Mouse (Mus musculus) forebrain, postnatal 0 days (tissue): ENCODE data around the gene Nr2c2. TPM values are rescaled to one million over a fixed set of nuclear protein-coding genes. Genes with fewer than 3 reads are reported as not detected.

Experiments
- ATAC-seq: fragments of 200-750 bp; cut with Nextera tagmentation; 2 replicates; pipeline ENCODE4 v1.8.0; 2017; ENCODE audit warnings: mild to moderate bottlenecking, moderate library complexity
- DNase-seq: peaks from one replicate; pipeline ENCODE4 v3.0.0-alpha.2; 2015
- H3K27ac ChIP-seq: fragments of 300-500 bp; sonication (generic); 2 replicates; pipeline ENCODE4 v1.5.1; 2014; ENCODE audit warnings: low read depth, mild to moderate bottlenecking, antibody characterized with exemption, low read length, moderate library complexity, mixed read lengths
- H3K27me3 ChIP-seq: fragments of 300-500 bp; sonication (generic); 2 replicates; pipeline ENCODE4 v1.6.1; 2014; ENCODE audit warnings: mild to moderate bottlenecking, low read length, mixed read lengths; ENCODE audit not compliant: insufficient read depth
- H3K36me3 ChIP-seq: fragments of 300-500 bp; sonication (generic); 2 replicates; pipeline ENCODE4 v1.6.1; 2014; ENCODE audit warnings: mild to moderate bottlenecking, moderate library complexity; ENCODE audit not compliant: insufficient read depth
- H3K4me1 ChIP-seq: fragments of 300-500 bp; sonication (generic); 2 replicates; pipeline ENCODE4 v1.6.1; 2014; ENCODE audit warnings: antibody characterized with exemption; ENCODE audit not compliant: insufficient read depth
- H3K4me2 ChIP-seq: fragments of 300-500 bp; sonication (generic); 2 replicates; pipeline ENCODE4 v1.6.1; 2014; ENCODE audit warnings: low read depth, mild to moderate bottlenecking, moderate library complexity
- H3K4me3 ChIP-seq: fragments of 300-500 bp; sonication (generic); 2 replicates; pipeline ENCODE4 v1.5.1; 2014; ENCODE audit warnings: low read depth, low read length, mixed read lengths
- H3K9ac ChIP-seq: fragments of 300-500 bp; sonication (generic); 2 replicates; pipeline ENCODE4 v1.6.1; 2014; ENCODE audit warnings: mild to moderate bottlenecking
- H3K9me3 ChIP-seq: fragments of 300-500 bp; sonication (generic); 2 replicates; pipeline ENCODE4 v1.6.1; 2016; ENCODE audit warnings: low read length
- CTCF ChIP-seq: sonication (generic); IDR thresholded peaks from 2 replicates; pipeline ENCODE4 v1.5.1; 2016; ENCODE audit warnings: antibody characterized with exemption, control low read depth, low read depth
- WGBS: fragments of 180-500 bp; shearing (Covaris S2); extraction: QIAGEN DNeasy Blood & Tissue Kit; methylation state at CpG from one replicate; pipeline ENCODE4 v1.1.7; 2014; 5-methylcytosine and 5-hydroxymethylcytosine counted together
- polyA plus RNA-seq: library from polyadenylated mRNA; unstranded; fragments of >200 nt; fragmentation: Nextera tagmentation; extraction: Ambion mirVana; gene quantifications from 2 replicates; pipeline ENCODE4 v1.2.1, GENCODE M21; 2015
- total RNA-seq: library from RNA; depleted of rRNA; stranded (reverse); fragments of >200 nt; gene quantifications from 2 replicates; pipeline ENCODE4 v1.2.3, GENCODE M21; 2014

The Nr2c2 gene
- total and polyA plus RNA-seq, 2 experiments from 2014 or later, result 32.6 to 78.9 TPM

GRCm38 (mm10) chr6:92126861-92127468 is 35.8 kb downstream of the Nr2c2 start:
- no peak overlapping the region for H3K27ac ChIP-seq
- H3K9me3 ChIP-seq, result no peaks in the 10 kb centered on the region
- no peak overlapping the region for H3K4me2 ChIP-seq
- DNase-seq (no peak), ATAC-seq (no peak)
- no peak for TF ChIP-seq CTCF
- no peaks in the 10 kb centered on the region for H3K4me1 ChIP-seq
- H3K36me3 ChIP-seq, result peaks cover 4% of the 10 kb centered on the region; the same call in 1 of the 2 replicates
- H3K4me3 ChIP-seq, result no peak overlapping the region
- no peak overlapping the region for H3K9ac ChIP-seq
- 95% methylated on average over 1 of the region's 1 CpGs for WGBS
- H3K27me3 ChIP-seq, result no peaks in the 10 kb centered on the region

GRCm38 (mm10) chr6:92131456-92131855 is 40.3 kb downstream of the Nr2c2 start:
- DNase-seq (no peak), ATAC-seq (no peak)
- Histone ChIP-seq H3K27me3 (no peaks in the 10 kb centered on the region), H3K27ac (no peak overlapping the region), H3K9me3 (no peaks in the 10 kb centered on the region), H3K9ac (no peak overlapping the region), H3K4me3 (no peak overlapping the region), H3K4me1 (no peaks in the 10 kb centered on the region), H3K4me2 (no peak overlapping the region), H3K36me3 (no peaks in the 10 kb centered on the region)
- TF ChIP-seq CTCF, result no peak
- 88% methylated on average over 1 of the region's 1 CpGs for WGBS

GRCm38 (mm10) chr6:92132021-92132911 is 41.1 kb downstream of the Nr2c2 start:
- no peaks in the 10 kb centered on the region for H3K9me3 ChIP-seq
- H3K4me3 ChIP-seq, result no peak overlapping the region
- no peaks in the 10 kb centered on the region for H3K27me3 ChIP-seq
- no peak for DNase-seq
- no peak for ATAC-seq
- no peak overlapping the region for H3K4me2 ChIP-seq
- H3K4me1 ChIP-seq, result no peaks in the 10 kb centered on the region
- H3K36me3 ChIP-seq, result no peaks in the 10 kb centered on the region
- no peak for TF ChIP-seq CTCF
- 83% methylated on average over 3 of the region's 3 CpGs for WGBS
- H3K9ac ChIP-seq, result no peak overlapping the region
- H3K27ac ChIP-seq, result no peak overlapping the region

- DNase-seq (no peak), ATAC-seq (no peak)
- Histone ChIP-seq H3K36me3 (no peaks in the 10 kb centered on the region), H3K9me3 (no peaks in the 10 kb centered on the region), H3K27me3 (no peaks in the 10 kb centered on the region), H3K9ac (no peak overlapping the region), H3K27ac (no peak overlapping the region), H3K4me1 (no peaks in the 10 kb centered on the region), H3K4me3 (no peak overlapping the region), H3K4me2 (no peak overlapping the region)
- WGBS, result 87% methylated on average over 2 of the region's 2 CpGs
- TF ChIP-seq CTCF, result no peak
Measured at GRCm38 (mm10) chr6:92133617-92134016, 42.4 kb downstream of the Nr2c2 start.

- no peak overlapping the region for H3K9ac ChIP-seq
- ATAC-seq, result no peak
- H3K27me3 ChIP-seq, result no peaks in the 10 kb centered on the region
- no peaks in the 10 kb centered on the region for H3K36me3 ChIP-seq
- H3K4me1 ChIP-seq, result no peaks in the 10 kb centered on the region
- WGBS, result 67% methylated on average over 2 of the region's 2 CpGs
- no peaks in the 10 kb centered on the region for H3K9me3 ChIP-seq
- no peak for DNase-seq
- no peak overlapping the region for H3K4me2 ChIP-seq
- no peak overlapping the region for H3K27ac ChIP-seq
- no peak overlapping the region for H3K4me3 ChIP-seq
- TF ChIP-seq CTCF, result no peak
Measured at GRCm38 (mm10) chr6:92136356-92136755, 45.2 kb downstream of the Nr2c2 start.

- TF ChIP-seq CTCF, result no peak
- H3K9ac ChIP-seq, result no peak overlapping the region
- no peak overlapping the region for H3K27ac ChIP-seq
- H3K4me1 ChIP-seq, result no peaks in the 10 kb centered on the region
- H3K9me3 ChIP-seq, result no peaks in the 10 kb centered on the region
- WGBS, result 77% methylated on average over 4 of the region's 4 CpGs
- H3K36me3 ChIP-seq, result peaks cover 13% of the 10 kb centered on the region
- DNase-seq (no peak), ATAC-seq (no peak)
- no peaks in the 10 kb centered on the region for H3K27me3 ChIP-seq
- H3K4me2 ChIP-seq, result no peak overlapping the region
- H3K4me3 ChIP-seq, result no peak overlapping the region
Measured at GRCm38 (mm10) chr6:92145881-92146280, 54.7 kb downstream of the Nr2c2 start.

- peaks cover 56% of the 10 kb centered on the region for H3K36me3 ChIP-seq
- no peak for DNase-seq
- H3K9me3 ChIP-seq, result no peaks in the 10 kb centered on the region
- H3K27ac ChIP-seq, result no peak overlapping the region
- no peak for ATAC-seq
- 83% methylated on average over 1 of the region's 1 CpGs for whole genome bisulfite sequencing
- H3K4me1 ChIP-seq, result no peaks in the 10 kb centered on the region
- H3K4me3 ChIP-seq, result no peak overlapping the region
- no peaks in the 10 kb centered on the region for H3K27me3 ChIP-seq
- no peak overlapping the region for H3K9ac ChIP-seq
- H3K4me2 ChIP-seq, result no peak overlapping the region
- no peak for TF ChIP-seq CTCF
Measured at GRCm38 (mm10) chr6:92153774-92154173, 62.6 kb downstream of the Nr2c2 start.
